Mouse (Mus musculus) thymus, adult 18-20 months (tissue): ENCODE measurements around the gene Sox1.

ENCODE experiments used
- DNase-seq, 2 experiments: peaks; one replicate each; pipeline ENCODE4 v3.0.0; 2022; ENCODE audit warnings: mixed read lengths in 2 of 2

Gene Sox1

DNA sequence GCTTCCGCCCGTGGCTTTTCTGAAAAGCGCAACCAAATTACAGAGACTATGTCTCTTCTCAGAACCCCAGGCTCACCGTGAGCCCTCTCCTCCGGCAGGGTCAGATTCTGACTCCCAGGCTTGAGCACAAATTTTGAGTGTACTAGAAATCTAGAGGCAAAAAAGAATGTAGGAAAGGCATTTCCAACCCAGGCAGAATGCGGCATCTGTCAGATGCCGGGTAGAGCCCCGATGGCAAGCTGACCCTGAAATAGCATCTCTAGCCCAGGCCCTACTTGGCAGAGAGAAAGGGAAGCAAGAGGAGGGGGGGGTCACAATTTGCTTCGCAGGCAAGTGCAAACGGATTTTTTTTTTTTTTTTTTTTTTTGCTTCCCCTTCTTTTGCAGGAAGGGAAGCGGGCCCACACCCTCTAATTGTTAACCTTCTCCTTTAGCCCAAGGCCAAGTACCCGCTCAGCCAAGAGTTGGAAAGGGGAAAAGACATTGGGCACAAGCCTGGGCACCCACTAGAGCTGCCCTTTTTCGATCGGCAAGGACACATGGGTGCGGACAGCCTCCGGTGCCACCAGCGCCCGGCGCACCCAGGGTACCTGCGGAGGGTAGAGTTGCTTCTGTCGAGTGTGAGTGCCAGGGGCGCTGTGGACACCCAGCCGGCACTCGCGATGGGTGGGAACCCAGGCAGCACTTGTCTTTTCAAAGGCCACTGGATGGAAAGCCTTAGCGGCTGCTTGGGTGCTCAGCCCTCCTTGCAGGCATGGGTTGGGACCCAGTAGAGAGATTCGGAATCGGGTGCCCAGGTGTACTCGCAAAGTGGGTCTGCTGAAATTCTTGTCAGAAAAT is 5.1 kb upstream of the Sox1 start:
- no peak for DNase-seq

DNA sequence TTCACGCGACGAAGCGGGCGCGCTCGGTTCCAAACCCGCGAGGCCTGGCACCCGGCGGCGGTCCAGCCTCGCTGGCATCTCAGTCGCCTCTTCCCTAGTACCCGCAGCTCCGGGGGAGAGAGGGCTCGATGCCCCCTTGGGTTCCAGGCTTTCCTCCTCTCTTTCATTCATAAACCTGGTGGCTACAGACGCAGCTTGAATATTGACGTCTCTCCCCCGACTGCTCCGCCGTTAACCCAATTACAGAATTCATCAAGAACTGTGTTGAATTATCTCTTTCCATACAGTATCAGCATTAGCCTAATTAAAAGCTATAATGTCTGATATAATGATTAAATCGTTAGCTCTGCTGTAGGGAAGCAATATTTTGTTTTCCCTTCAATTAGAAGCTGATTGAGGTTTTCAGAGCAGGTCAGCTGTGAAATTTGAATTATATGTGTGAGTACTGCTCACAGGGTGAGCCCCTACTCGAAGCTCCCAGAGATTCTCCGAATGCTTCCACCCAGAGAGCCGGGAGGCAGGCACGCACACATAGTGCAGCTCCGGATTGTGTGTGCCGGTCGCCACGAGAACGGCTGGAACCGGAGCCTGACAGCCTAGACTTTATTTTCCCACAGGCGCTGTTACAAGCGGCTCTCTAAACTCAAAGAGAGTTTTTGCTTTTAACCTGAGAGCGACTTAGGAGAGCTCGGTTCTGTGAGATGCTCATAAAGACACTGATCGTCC is 4.3 kb upstream of the Sox1 start:
- DNase-seq = no peak

DNA sequence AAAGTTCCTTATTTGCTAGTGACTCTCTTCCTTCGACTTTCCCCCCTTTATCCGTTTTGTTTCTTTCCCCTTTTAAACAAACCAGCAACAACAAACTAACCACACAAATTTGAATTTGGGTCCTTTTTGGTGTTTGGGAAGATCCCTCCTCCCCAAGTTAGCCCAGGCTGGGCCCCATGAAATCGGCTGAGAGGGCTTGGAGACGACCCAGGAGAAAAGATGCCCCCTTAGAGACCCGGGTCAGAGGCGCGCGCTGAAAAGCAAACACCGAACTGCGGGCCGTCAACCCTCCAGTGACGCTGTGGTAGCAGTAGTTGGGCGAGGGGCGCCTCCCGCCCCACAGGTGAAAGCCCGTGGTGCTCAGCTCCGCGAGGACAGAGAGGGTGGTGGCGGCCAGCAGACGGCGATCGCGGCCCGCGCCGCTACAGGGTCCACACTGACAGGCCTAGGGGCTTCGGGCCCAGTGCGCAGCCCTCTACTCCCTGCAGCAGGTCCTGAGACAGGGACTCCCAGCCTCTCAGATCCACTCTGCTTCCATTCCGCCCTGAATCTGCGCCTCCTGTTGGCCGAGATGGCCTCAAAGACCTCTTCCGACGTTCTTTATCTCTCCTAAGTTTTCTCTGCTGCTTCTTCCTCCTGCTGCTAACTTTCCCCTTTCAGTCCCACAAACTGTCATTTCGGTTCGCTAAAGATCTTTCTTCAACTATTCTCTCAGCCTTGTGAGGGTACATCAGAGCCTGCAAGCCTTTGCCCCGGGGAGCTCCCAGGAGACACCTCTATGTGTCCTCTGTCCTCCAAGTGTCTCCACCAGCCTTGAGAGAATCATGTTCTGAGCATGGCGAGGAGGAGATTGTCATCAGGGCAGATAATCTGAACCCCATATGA is 3.5 kb upstream of the Sox1 start:
- DNase-seq = no peak

DNA sequence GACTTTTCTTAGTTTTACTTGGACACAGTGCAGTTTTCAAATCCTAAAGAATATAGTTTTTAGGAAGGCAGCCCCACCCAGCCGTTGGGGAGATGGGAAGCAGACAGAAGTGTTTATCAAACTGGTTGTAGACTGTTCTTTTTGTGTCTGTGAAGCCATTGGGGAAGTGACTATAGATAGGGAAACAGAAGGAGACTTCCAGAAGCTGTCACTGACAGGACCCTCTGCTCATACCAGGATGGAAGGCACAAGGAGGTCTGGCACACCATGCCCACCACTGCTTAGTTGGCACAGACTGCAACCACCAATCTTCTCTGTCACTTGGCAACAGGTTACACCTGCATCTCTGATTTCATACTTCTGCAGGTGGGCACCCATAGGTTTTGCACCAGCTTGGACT is 2.3 kb upstream of the Sox1 start:
- no peak for DNase-seq

DNA sequence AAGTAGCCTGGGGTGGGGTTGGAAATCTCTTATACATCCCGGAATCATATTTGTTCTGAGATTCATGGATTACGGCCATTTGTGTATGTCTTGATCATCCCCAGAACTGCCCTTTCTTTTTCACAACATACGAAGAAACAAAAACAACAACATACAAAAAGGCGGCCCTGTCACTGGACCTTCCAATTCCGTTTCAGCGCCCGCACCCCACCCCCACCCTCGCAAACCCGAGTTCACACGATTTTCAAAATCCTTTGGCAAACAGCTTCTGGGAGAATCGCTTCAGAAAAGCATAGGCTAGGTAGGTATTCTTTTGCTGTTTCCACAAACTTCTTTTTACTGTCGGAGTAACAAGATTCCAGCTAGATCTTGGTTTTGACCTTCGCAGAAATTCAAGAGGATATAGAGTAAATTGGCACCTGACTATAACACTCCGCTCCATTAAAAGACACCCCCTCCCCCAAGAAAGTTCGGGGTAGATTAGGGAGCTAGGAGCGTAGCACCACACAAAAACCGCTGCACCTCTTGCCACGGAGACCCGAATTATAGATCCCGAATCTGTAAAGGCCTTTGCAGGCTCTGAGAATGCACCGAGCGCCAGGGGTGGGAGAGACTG is 602 bp upstream of the Sox1 start:
- DNase-seq = no peak

DNA sequence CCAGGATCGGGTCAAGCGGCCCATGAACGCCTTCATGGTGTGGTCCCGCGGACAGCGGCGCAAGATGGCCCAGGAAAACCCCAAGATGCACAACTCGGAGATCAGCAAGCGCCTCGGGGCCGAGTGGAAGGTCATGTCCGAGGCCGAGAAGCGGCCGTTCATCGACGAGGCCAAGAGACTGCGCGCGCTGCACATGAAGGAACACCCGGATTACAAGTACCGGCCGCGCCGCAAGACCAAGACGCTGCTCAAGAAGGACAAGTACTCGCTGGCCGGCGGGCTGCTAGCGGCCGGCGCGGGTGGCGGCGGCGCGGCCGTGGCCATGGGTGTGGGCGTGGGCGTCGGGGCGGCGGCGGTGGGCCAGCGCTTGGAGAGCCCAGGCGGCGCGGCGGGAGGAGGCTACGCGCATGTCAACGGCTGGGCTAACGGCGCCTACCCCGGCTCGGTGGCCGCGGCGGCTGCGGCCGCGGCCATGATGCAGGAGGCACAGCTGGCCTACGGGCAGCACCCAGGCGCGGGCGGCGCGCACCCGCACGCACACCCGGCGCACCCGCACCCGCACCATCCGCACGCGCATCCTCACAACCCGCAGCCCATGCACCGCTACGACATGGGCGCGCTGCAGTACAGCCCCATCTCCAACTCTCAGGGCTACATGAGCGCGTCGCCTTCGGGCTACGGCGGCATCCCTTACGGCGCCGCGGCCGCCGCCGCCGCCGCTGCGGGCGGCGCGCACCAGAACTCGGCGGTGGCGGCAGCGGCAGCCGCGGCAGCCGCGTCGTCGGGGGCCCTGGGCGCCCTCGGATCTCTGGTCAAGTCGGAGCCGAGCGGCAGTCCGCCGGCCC is 1.6 kb downstream of the Sox1 start:
- DNase-seq = no peak

DNA sequence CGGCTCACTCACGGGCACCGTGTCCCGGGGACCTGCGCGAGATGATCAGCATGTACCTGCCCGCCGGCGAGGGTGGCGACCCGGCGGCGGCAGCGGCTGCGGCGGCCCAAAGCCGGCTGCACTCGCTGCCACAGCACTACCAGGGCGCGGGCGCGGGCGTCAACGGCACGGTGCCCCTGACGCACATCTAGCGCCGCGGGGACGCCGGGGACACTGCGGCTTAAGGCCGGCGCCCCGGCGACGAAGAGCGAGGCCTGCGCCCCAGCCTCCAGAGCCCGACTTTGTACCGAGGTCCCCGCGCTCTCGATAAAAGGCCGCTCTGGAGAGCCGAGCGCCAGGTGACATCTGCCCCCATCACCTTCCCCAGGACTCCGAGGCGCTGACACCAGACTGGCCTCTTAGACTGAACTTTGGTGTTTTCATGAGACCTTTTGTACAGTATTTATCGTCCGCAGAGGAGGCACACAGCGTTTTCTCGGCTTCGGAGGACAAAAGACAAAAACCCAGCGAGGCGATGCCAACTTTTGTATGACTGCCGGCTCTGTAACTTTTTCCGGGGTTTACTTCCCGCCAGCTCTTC is 2.3 kb downstream of the Sox1 start:
- no peak for DNase-seq

DNA sequence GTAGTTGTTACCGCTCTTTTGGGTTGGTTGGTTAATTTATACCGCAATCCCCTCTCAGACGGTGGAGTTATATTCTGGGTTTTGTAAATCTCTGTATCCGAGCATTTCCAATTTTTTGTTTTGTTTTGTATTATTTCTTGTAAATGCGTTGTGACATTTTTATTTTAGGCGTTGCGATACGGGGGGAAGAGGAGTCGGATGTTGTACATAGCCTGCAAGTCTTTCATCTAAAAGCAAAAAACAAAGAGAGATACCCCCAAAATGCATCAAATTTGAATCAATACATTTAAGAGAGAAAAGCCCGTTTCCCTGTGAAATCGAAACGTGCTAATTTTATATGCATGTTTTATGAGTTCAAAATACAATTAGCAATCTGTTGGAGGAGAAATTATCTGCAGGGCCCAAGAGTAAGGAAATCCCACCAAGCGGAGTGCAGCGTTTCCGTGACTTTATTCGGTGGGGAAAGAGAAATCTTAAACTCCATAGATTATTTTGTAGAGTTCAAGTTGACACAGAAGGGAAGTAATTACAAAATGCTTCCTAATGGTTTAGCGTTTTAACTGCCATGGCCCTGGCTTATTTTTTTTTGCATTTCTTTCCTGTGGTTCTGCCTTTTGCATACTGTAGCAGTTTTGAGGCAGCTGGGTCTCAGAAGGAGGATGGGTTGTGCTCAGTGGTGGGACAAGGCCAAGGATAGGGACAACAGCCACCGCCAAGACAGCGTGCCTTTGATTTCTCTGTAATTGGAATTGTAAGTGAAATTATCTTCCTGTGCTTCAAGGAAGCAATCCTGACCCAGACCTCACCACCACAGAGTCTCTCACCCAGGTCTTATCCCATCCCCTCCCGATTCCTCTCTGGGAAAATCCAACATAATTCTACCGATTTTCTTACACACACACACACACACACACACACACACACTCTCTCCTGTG is 3.2 kb downstream of the Sox1 start:
- DNase-seq = no peak

DNA sequence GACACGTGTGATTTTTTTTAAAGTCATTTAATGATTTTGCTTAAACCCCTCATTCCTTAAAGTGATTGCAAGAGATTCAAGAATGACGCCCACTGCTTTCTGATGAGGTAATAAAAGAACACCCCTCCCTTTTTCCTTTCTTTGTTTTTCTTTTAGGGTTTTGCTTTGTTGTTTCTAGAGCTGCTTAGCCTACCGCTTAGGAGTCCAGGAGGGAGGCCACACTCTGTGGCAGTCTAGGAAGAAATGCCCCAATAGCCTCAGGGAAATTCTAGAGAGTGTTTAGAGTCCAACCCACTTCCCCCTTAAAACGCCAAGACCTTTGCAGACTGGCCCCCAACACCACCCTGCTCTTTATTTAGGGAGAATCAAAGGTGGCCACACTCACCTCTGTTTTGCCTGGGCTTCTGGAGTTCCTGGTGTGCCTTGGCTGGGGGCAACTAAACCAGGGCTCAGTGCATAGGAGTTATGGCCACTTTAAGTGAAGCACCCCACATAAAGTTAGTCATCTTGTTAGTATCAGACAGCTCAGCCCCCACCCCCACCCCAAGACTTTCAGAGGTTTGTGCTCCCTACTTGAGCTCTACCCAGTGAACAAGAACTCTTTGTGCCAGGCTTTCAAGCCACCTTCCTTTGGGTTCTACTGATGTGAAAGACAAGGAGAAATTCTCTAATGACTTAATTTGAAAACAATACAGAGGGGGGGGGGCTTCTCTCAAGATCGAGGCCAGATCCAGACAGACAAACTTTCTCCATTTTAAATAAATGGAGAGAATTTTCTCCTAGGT is 4.5 kb downstream of the Sox1 start:
- no peak for DNase-seq

DNA sequence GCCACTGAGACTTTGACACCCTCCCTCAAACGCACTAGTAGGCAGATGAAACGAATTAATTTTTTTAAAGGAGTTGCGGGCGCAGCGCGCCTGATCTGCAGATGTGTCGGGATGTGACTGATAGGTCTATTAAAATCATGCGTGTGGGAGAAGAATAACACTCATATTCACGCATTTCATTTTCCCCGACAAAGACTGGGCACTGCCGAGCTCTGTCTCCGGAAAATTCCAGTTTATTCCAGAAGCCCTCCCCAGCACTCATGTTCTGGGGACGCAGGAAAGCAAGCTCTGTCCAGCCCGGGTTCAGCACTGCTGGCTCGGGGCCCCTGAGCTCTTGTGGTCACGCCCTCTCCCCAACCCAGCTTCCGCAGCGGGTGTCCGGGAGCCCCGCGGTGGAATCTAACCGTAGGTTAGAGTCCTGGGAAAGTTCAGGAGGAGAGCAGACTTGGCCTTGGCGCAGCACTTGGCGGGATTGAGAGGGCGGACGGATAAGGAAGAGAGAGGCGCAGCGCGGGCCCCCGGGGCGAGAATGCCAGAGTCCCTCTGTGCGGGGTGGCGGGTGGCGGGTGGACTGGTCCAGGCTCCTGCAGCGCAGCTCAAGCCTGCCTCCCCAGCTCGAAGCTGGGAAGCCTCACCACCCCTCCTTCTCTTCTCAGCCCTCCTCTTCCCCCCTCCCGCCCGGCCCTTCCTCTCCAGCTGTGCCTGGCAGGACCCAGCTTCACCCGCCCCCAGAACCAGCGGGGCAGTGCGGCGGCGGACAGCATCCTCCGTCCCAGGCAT is 5.7 kb downstream of the Sox1 start:
- DNase-seq = no peak

DNA sequence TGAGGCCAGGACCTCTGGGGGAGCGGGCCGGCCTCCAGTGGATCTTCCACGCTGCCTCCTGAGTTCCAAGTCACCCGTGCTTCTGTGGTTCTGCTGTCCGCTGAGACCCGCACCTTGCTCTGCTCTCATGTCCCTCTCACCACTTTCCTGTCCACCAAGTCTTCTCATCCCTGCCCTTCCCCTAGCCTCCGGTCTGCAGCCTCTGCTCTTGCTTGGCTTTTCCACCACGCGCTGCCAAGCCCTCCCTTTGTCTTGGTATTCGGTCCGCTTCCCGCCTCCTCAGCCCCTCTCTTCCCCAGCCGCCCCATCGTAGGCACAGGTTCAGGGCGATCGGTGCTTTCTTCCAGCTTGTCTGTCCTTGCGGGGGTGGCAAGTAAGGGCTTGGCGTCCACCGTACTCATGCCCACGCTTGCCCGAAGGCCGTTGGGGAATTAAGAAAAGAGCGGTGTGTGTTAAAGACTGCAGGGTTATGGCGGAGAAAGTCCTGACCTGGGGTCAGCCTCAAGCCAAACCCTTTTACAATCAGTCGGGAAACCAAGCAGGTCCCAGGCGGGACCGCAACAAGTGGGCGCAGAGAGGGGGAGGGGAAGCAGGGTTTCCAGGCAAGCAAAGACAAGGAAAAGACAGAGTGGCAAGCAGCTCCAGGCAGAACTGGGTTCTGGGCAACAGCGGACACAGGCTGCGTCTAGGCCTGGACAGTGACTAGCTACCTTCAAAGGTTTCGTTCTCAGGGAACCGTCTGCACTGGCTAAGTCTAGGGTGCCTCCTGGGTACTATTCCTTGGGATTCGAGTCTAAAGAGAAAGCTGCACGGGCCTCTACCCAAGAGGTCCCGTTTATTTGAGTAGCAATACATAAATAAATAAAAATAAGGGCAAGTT is 6.5 kb downstream of the Sox1 start:
- no peak for DNase-seq

DNA sequence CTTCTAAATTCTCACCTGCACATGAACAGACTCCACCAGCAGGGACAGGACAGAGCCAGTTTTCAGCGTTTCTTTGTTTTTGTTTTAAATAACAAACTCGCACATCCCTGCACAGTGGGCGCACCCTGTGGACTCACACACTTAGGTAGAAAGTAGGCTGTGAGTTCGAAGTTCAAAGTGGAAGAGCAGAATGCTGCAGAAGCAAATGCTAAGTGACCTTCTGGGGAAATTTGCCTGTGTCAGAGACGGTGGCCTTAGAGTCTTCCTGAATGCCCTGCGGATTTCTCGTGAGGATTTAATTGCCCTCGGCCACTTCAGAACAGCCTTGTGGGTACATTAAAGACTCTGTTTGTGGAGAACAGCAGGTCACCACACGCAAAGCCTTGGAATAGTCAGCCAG is 7.6 kb downstream of the Sox1 start:
- DNase-seq = no peak

DNA sequence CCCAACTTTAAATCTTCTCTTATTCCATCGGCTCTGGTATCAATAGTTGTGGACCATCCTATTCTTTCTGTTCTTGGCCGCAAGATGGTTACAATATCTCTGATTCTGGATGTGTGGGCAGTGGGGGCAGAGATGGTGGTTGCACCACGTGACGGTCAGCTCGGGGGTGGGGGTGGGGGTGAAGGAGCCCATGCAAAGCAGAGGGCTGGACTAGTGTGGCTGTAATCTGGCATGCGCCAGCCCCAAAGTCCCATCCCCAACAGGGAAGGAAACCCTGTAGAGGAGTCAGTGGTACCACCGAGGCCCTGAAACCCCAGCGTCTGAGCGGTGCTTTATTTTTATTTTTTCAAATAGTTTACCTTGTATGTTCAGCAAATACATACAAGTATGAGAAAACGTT is 12.9 kb downstream of the Sox1 start:
- no peak for DNase-seq

DNA sequence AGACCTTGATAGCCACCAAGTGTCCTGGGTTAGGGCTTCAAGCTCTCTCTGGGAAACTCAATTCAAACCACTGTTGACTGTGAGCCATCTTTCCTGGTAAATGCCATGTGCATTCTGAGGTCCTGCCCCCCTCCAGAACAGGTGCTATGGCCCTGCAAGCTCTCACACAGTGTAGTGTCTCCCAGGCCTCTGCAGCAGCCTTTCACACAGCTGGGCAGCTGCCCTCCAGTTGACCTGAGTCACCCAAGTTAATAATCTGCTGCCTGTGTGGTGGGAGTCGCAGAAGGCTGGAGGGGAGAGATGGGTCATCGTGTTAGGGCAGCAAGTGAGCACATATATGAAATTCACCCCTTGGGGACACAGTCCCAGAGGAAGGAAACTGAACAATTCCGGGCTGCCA is 14.9 kb downstream of the Sox1 start:
- no peak for DNase-seq

DNA sequence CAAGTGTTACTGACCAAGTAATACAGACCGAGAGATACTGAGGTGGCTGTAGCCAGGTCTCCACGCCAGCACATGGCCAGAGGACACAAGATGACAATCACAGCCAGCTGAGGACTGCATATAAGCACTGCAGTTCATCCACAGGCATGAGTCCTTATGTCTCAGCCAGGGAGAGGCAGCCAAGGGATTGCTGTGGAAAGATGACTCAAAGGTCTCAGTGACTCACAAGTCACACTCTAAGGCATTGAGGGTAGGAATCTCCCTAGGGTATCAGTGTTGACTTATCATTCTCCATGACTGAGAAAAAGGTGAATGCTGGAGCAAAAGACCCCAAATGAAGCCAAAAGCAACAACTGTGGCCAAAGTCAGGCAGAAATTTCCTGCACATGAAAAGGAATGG is 22.0 kb downstream of the Sox1 start:
- DNase-seq = no peak

DNA sequence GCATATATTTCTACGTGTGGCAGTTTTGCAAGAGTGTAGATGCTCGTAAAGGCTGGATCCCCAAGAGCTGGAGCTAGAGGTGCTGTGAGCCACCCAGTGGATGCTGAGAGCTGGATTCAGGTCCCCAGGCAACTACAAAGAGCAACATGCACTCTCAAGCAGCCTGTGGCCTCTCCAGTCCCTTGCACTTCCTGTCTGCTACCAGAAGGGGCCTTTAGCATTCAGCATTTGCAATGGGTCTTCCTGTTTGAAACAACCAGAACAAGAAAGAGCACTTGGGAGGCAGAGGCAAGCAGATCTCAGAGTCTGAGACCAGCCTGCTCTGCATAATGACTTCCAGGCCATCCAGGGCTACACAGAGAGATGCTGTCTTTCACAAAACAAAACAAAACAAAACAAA is 25.4 kb downstream of the Sox1 start:
- no peak for DNase-seq

DNA sequence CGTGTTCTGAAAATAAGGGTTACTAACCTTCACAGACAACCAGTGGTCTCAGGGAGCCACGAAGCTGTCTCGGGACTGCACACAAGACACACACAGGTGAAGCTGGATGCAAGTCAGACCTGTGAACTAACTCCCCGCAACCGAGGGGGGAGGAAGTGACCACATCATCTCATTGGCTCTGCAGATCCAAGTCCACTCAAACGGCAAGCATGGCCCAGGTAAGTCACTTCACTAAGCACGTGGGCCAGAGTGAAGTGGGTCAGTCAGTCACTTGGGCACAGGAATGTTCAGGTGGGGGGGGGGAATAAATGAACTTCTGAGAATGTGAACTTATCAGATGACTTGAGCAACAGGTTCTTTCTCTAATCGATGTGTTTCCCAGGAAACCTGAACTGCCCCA is 30.8 kb downstream of the Sox1 start:
- DNase-seq = no peak

DNA sequence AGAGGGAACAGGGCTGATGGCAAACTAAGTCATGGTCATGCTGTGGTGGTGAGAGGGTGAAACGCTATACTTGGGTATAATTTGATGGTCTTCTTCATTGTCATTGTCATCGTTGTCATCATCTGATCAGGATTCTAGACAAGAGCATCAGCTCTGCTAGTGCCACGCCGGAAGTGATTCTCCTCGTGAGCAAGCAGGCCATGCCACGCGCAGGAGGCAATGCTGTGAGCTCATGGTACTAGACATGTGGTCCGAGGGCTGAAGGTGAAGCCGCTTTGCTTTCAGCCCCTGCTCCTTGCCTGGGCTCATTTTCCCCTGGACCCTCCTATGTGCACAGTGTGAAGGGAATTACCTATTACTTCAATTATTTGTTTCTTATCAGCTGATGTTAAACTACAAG is 32.3 kb downstream of the Sox1 start:
- no peak for DNase-seq
